Comparison of ENCODE assay signal across 8 mouse cellular contexts in genomic region chr13:67682959-67683735, GRCm38 (mm10). TPM values are rescaled to one million over a fixed set of nuclear protein-coding genes. Genes with fewer than 3 reads are reported as not detected.
A peak's percentile ranks its signal among the peaks of the same experiment; 100 is the strongest.
DNase-seq lines count a peak whose midpoint lies in the region; ATAC-seq lines count a peak whose summit lies in the region.
"Not testable (repeated sequence)": the region's sequence is repeated elsewhere in the genome, so short reads cannot be mapped to it uniquely, and the experiment has no call there.

No protein-coding gene starts in this region.

- not testable (repeated sequence) for H3K9me3 ChIP-seq in heart, embryonic 10.5 days; kidney, embryonic 15.5 days (replicated peaks)

- WGBS in heart, embryonic 10.5 days: 22% methylated on average over 16 of the region's 16 CpGs
- 9% methylated on average over 16 of the region's 16 CpGs for WGBS in kidney, embryonic 15.5 days

- H3K36me3 ChIP-seq in heart, embryonic 10.5 days; kidney, embryonic 15.5 days: not testable (repeated sequence)

- DNase-seq in B cell, adult 2 months: peak; percentile 85 to 89
- DNase-seq in brain, adult 2 months (ENCODE audit: low read depth, low spot score): peak; percentile 98
- peak; percentile 94 for DNase-seq in heart, embryonic 10.5 days (ENCODE audit: low spot score)
- DNase-seq in liver: peak; percentile 67
- peak; percentile 63 to 76 for DNase-seq in spleen, postnatal 4 days (ENCODE audit: low spot score in 2 of 2)

- ATAC-seq in erythroblast, adult 5-6 weeks (replicated peaks; ENCODE audit: low FRiP score, poor library complexity, severe bottlenecking): peak; percentile 77
- peak; percentile 100 for ATAC-seq in kidney, embryonic 15.5 days (replicated peaks; ENCODE audit: low FRiP score)
- ATAC-seq in monocyte, adult 5-6 weeks (replicated peaks; ENCODE audit: insufficient number of reproducible peaks, low FRiP score, low TSS enrichment, poor library complexity, severe bottlenecking): peak; percentile 100

- H3K27me3 ChIP-seq in heart, embryonic 10.5 days (ENCODE audit: insufficient read depth, poor library complexity, severe bottlenecking); kidney, embryonic 15.5 days: not testable (repeated sequence)

- peak overlapping the region; percentile 78 for H3K9ac ChIP-seq in kidney, embryonic 15.5 days

- H3K4me3 ChIP-seq in heart, embryonic 10.5 days: peak overlapping the region; percentile 73
- peak overlapping the region; percentile 83 for H3K4me3 ChIP-seq in kidney, embryonic 15.5 days (replicated peaks)

- H3K4me1 ChIP-seq in heart, embryonic 10.5 days; kidney, embryonic 15.5 days: not testable (repeated sequence)

- H3K4me2 ChIP-seq in kidney, embryonic 15.5 days: peak overlapping the region; percentile 69

- peak overlapping the region; percentile 80 for H3K27ac ChIP-seq in heart, embryonic 10.5 days
- peak overlapping the region; percentile 32; the same call in 1 of the 2 replicates for H3K27ac ChIP-seq in kidney, embryonic 15.5 days

RNA-seq across cellular contexts. Expression of gene Zfp738, which starts 3.7 kb away (rescaled TPM):
- 1.0 and 2.5 TPM in 2 replicates for total RNA-seq in erythroblast, adult 5-6 weeks (2015; ENCODE audit: low replicate concordance)
- 1.3 and 1.5 TPM in 2 replicates for total RNA-seq in erythroblast, adult 5-6 weeks (2017; ENCODE audit: low replicate concordance)
- polyA plus RNA-seq in heart, embryonic 10.5 days (2016; fragmentation: Nextera tagmentation; extraction: Ambion mirVana): 7.5 TPM in 2 replicates
- 11.5 and 12.8 TPM in 2 replicates for polyA plus RNA-seq in kidney, embryonic 15.5 days (2015; fragmentation: Nextera tagmentation; extraction: Ambion mirVana)
- 16.9 to 22.4 TPM (median 21.2 TPM) in 3 replicates for total RNA-seq in monocyte, adult 5-6 weeks (2017)

RNA-seq across cellular contexts. Expression of gene Zfp729a, which starts 45.6 kb away (rescaled TPM):
- total RNA-seq in erythroblast, adult 5-6 weeks (2015; ENCODE audit: low replicate concordance): 1.2 and 6.1 TPM in 2 replicates
- 4.9 and 11.4 TPM in 2 replicates for total RNA-seq in erythroblast, adult 5-6 weeks (2017; ENCODE audit: low replicate concordance)
- 1.2 and 2.3 TPM in 2 replicates for polyA plus RNA-seq in heart, embryonic 10.5 days (2016; fragmentation: Nextera tagmentation; extraction: Ambion mirVana)
- 2.8 and 3.8 TPM in 2 replicates for polyA plus RNA-seq in kidney, embryonic 15.5 days (2015; fragmentation: Nextera tagmentation; extraction: Ambion mirVana)
- 16.0 to 20.3 TPM (median 16.8 TPM) in 3 replicates for total RNA-seq in monocyte, adult 5-6 weeks (2017)

RNA-seq across cellular contexts. Expression of gene Gm49345, which starts 45.6 kb away (rescaled TPM):
- total RNA-seq in erythroblast, adult 5-6 weeks (2015; ENCODE audit: low replicate concordance): not detected in 2 replicates
- not detected in 2 replicates for total RNA-seq in erythroblast, adult 5-6 weeks (2017; ENCODE audit: low replicate concordance)
- not detected in 2 replicates for polyA plus RNA-seq in heart, embryonic 10.5 days (2016; fragmentation: Nextera tagmentation; extraction: Ambion mirVana)
- polyA plus RNA-seq in kidney, embryonic 15.5 days (2015; fragmentation: Nextera tagmentation; extraction: Ambion mirVana): 0.22 TPM in 1 of 2 replicates, not detected in the other
- 6.5 TPM in 1 of 3 replicates, not detected in the others for total RNA-seq in monocyte, adult 5-6 weeks (2017)

RNA-seq across cellular contexts. Expression of gene Zfp65, which starts 45.8 kb away (rescaled TPM):
- total RNA-seq in erythroblast, adult 5-6 weeks (2015; ENCODE audit: low replicate concordance): 2.1 and 3.3 TPM in 2 replicates
- total RNA-seq in erythroblast, adult 5-6 weeks (2017; ENCODE audit: low replicate concordance): 2.8 and 3.1 TPM in 2 replicates
- 4.3 and 4.7 TPM in 2 replicates for polyA plus RNA-seq in heart, embryonic 10.5 days (2016; fragmentation: Nextera tagmentation; extraction: Ambion mirVana)
- polyA plus RNA-seq in kidney, embryonic 15.5 days (2015; fragmentation: Nextera tagmentation; extraction: Ambion mirVana): 7.2 and 8.2 TPM in 2 replicates
- 6.9 to 15.2 TPM (median 14.5 TPM) in 3 replicates for total RNA-seq in monocyte, adult 5-6 weeks (2017)

Comparison
In these comparisons a context has a peak if more than half of its experiments do, and no peak if none do; other contexts are left out.
1. Peak in every context shown above with its lines: DNase-seq, ATAC-seq, H3K4me3 ChIP-seq and H3K27ac ChIP-seq.